Mouse (Mus musculus): ENCODE measurements around the gene Rbms3.

- TF ChIP-seq ELF1 (IDR thresholded peaks at IDR 0.05; ENCODE audit: low read depth, low read length) (no peak), MAFK (IDR thresholded peaks at IDR 0.05; ENCODE audit: insufficient replicate concordance, low read length) (no peak), POLR2A (IDR thresholded peaks at IDR 0.05; ENCODE audit: low read depth, low read length) (no peak), HCFC1 (IDR thresholded peaks at IDR 0.05; ENCODE audit: low read depth, low read length) (no peak), POLR2AphosphoS2 (IDR thresholded peaks at IDR 0.05; ENCODE audit: low read depth, low read length) (no peak), CTCF (conservative IDR thresholded peaks at IDR 0.05 in 1 of 2, IDR thresholded peaks at IDR 0.05 in 1 of 2; ENCODE audit: low read depth in 2 of 2, low read length in 2 of 2) (no peak), MYC (IDR thresholded peaks at IDR 0.05; ENCODE audit: low read depth, low read length) (no peak), MAZ (IDR thresholded peaks at IDR 0.05; ENCODE audit: low read depth, low read length) (no peak), CHD1 (IDR thresholded peaks at IDR 0.05; ENCODE audit: low read depth, low read length) (no peak), MXI1 (IDR thresholded peaks at IDR 0.05; ENCODE audit: low read depth, low read length) (no peak), NRF1 (IDR thresholded peaks at IDR 0.05; ENCODE audit: low read depth, low read length) (no peak), KAT2A (IDR thresholded peaks at IDR 0.05; ENCODE audit: insufficient replicate concordance, low read length) (no peak), USF2 (conservative IDR thresholded peaks at IDR 0.05; ENCODE audit: low read depth, low read length) (no peak), EP300 (IDR thresholded peaks at IDR 0.05; ENCODE audit: low read length) (no peak)
These were observed 724.1 kb downstream of the Rbms3 start for GRCm38 (mm10) chr9:116905646-116906045.
